Mouse (Mus musculus) inflammation-experienced regulatory T-cells (primary cell): ENCODE results near the gene Gm9639. TPM values are rescaled to one million over a fixed set of nuclear protein-coding genes. Genes with fewer than 3 reads are reported as not detected.

Source experiments
- polyA plus RNA-seq, 2 experiments: library from polyadenylated mRNA; unstranded; fragments of 100-300 nt; shearing (Covaris generic); gene quantifications; one replicate each; pipeline ENCODE4 v1.2.1; 2017

Gm9639 gene
- polyA plus RNA-seq: not detected

GRCm38 (mm10) chr10:77794976-77795375, at the start of gene Gm9639:
Gm9639 (minus strand) TSS chr10:77795076.

GRCm38 (mm10) chr10:77835647-77836046, 40.8 kb upstream of the Gm9639 start, which contains the start of gene Krtap10-10:
Krtap10-10 (plus strand) TSS chr10:77835947.

GRCm38 (mm10) chr10:77826951-77827350, 32.1 kb upstream of the Gm9639 start, which contains the start of gene Krtap10-4:
Krtap10-4 (minus strand) TSS chr10:77827095.

GRCm38 (mm10) chr10:77814382-77814781, 19.5 kb upstream of the Gm9639 start, which contains the start of gene Gm2696:
Gm2696 (plus strand) TSS chr10:77814682.

GRCm38 (mm10) chr10:77811743-77812142, 16.9 kb upstream of the Gm9639 start, which contains the start of gene Gm9507:
Gm9507 (minus strand) TSS chr10:77811843.

GRCm38 (mm10) chr10:77798921-77799508, 4.1 kb upstream of the Gm9639 start, which contains the start of gene Gm19668:
Gm19668 (minus strand) TSS chr10:77799133.

GRCm38 (mm10) chr10:77787876-77788275, 7.0 kb downstream of the Gm9639 start, which contains the start of gene Gm7137:
Gm7137 (minus strand) TSS chr10:77788200.

GRCm38 (mm10) chr10:77782442-77782841, 12.4 kb downstream of the Gm9639 start, which contains the start of gene Gm3250:
Gm3250 (minus strand) TSS chr10:77782542.

GRCm38 (mm10) chr10:77776844-77777243, 18.0 kb downstream of the Gm9639 start, which contains the start of gene Gm7138:
Gm7138 (minus strand) TSS chr10:77776944.

GRCm38 (mm10) chr10:77771225-77771624, 23.7 kb downstream of the Gm9639 start, which contains the start of gene Gm3238:
Gm3238 (minus strand) TSS chr10:77771325.

GRCm38 (mm10) chr10:77759582-77759981, 35.3 kb downstream of the Gm9639 start, which contains the start of gene Gm3233:
Gm3233 (minus strand) TSS chr10:77759682.

GRCm38 (mm10) chr10:77751254-77751653, 43.6 kb downstream of the Gm9639 start, which contains the start of gene Gm9736:
Gm9736 (minus strand) TSS chr10:77751354.

Other genes starting within 250 kb of the Gm9639 start
- gene Pttg1ip, start 213.4 kb downstream of the Gm9639 start, polyA plus RNA-seq: 100 to 1,000 TPM in 1 of 2 experiments, 10 to 100 TPM in 1; 89.0 to 125 TPM
- gene Sumo3, start 189.0 kb downstream of the Gm9639 start, polyA plus RNA-seq: 100 to 1,000 TPM in 1 of 2 experiments, 10 to 100 TPM in 1; 95.5 to 116 TPM
- 1 to 10 TPM in 1 of 2 experiments, not detected in 1; 2.4 TPM for gene Gm49325, start 188.9 kb downstream of the Gm9639 start, polyA plus RNA-seq
- 10 to 100 TPM; 44.0 to 51.5 TPM for gene Ube2g2, start 172.8 kb downstream of the Gm9639 start, polyA plus RNA-seq
- 1 to 10 TPM in 1 of 2 experiments, under 1 TPM in 1; 0.58 to 1.0 TPM for gene Tspear, start 108.5 kb downstream of the Gm9639 start, polyA plus RNA-seq
- gene Gm19402, start 104.3 kb downstream of the Gm9639 start, polyA plus RNA-seq: 1 to 10 TPM in 1 of 2 experiments, not detected in 1; 1.2 TPM
- gene Gm9508, start 97.8 kb downstream of the Gm9639 start, polyA plus RNA-seq: under 1 TPM; 0.53 to 0.62 TPM
- not detected for gene Gm10272, start 88.5 kb downstream of the Gm9639 start, polyA plus RNA-seq
- gene Gm10024, start 83.6 kb downstream of the Gm9639 start, polyA plus RNA-seq: not detected
- not detected for gene Gm10142, start 79.3 kb downstream of the Gm9639 start, polyA plus RNA-seq
- not detected for gene Krtap12-1, start 74.5 kb downstream of the Gm9639 start, polyA plus RNA-seq
- not detected for gene Gm10100, start 68.6 kb downstream of the Gm9639 start, polyA plus RNA-seq
- gene Gm18596, start 52.4 kb downstream of the Gm9639 start, polyA plus RNA-seq: not detected
- gene Gm9736, start 43.7 kb downstream of the Gm9639 start, polyA plus RNA-seq: under 1 TPM in 1 of 2 experiments, not detected in 1; 0.81 TPM
- not detected for gene Gm3233, start 35.4 kb downstream of the Gm9639 start, polyA plus RNA-seq
- not detected for gene Gm3238, start 23.8 kb downstream of the Gm9639 start, polyA plus RNA-seq
- gene Gm7138, start 18.1 kb downstream of the Gm9639 start, polyA plus RNA-seq: not detected
- not detected for gene Gm3250, start 12.5 kb downstream of the Gm9639 start, polyA plus RNA-seq
- gene Gm7137, start 6.9 kb downstream of the Gm9639 start, polyA plus RNA-seq: 1 to 10 TPM in 1 of 2 experiments, not detected in 1; 1.3 TPM
- not detected for gene Gm19668, start 4.1 kb upstream of the Gm9639 start, polyA plus RNA-seq
- gene Gm9507, start 16.8 kb upstream of the Gm9639 start, polyA plus RNA-seq: not detected
- gene Gm2696, start 19.6 kb upstream of the Gm9639 start, polyA plus RNA-seq: not detected
- not detected for gene Krtap10-4, start 32.0 kb upstream of the Gm9639 start, polyA plus RNA-seq
- under 1 TPM in 1 of 2 experiments, not detected in 1; 0.33 TPM for gene Krtap10-10, start 40.9 kb upstream of the Gm9639 start, polyA plus RNA-seq
- gene Gm36176, start 51.7 kb upstream of the Gm9639 start, polyA plus RNA-seq: not detected
- gene Gm10318, start 57.8 kb upstream of the Gm9639 start, polyA plus RNA-seq: not detected
- gene Gm3285, start 66.9 kb upstream of the Gm9639 start, polyA plus RNA-seq: not detected
- gene Lrrc3, start 107.5 kb upstream of the Gm9639 start, polyA plus RNA-seq: 1 to 10 TPM in 1 of 2 experiments, under 1 TPM in 1; 0.13 to 2.1 TPM
- gene Trpm2, start 175.5 kb upstream of the Gm9639 start, polyA plus RNA-seq: 1 to 10 TPM; 1.0 to 1.3 TPM
- 10 to 100 TPM in 1 of 2 experiments, 1 to 10 TPM in 1; 7.9 to 10.6 TPM for gene 1810043G02Rik, start 183.4 kb upstream of the Gm9639 start, polyA plus RNA-seq
- 10 to 100 TPM; 62.7 to 87.7 TPM for gene Pfkl, start 215.0 kb upstream of the Gm9639 start, polyA plus RNA-seq
- gene Dnmt3l, start 246.9 kb upstream of the Gm9639 start, polyA plus RNA-seq: 1 to 10 TPM in 1 of 2 experiments, under 1 TPM in 1; 0.37 to 1.2 TPM
- 1 to 10 TPM in 1 of 2 experiments, not detected in 1; 1.2 TPM for gene Aire, start 248.5 kb upstream of the Gm9639 start, polyA plus RNA-seq